9 mouse cellular contexts compared by ENCODE assay signal in the genomic region with DNA sequence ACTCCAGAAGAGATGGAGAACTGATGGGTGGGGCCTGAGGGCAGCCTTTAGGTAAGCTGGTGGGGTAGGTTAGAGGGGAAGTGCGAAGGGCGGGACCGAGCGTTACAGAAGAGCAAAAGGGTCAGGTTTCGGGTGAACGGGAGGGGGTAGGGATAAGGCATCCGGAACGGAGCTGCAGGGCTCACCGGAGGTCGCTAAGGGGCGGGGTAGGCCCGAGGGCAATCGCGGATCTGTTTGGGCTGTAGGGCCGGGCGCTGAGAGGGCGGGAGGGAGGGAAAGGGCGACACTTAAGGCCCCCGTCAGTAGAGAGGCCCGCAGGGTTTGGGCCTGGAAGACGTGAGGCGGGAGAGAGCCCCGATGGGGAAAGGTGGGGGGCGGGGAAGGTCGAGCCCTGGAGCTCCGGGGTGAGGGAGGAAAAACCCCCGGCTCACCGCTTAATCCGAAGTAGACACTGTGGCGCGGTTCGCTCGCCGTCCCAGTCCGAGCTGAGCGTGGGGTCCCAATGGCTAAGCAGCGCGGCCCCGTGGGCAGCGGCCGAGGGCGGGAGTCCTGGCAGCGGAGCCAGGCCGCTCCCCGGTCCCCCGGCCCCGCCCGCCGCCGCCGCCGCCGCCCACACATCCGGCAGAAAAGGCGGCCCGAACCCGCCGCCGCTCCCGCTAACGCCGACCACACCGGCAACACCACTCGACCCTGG. TPM values are rescaled to one million over a fixed set of nuclear protein-coding genes. Genes with fewer than 3 reads are reported as not detected.
A peak's percentile ranks its signal among the peaks of the same experiment; 100 is the strongest.
DNase-seq lines count a peak whose midpoint lies in the region; ATAC-seq lines count a peak whose summit lies in the region.
"Had no signal": no experiment of that assay in that cellular context is flagged by ENCODE, and none has a peak within 500 bp of the region (broad histone marks: within the 10 kb centered on the region; RNA-seq: fewer than 3 reads in every experiment).

No protein-coding gene starts in this region.

- peak overlapping the region; percentile 91 for H3K9ac ChIP-seq in liver, embryonic 15.5 days

- H3K4me2 ChIP-seq in liver, embryonic 15.5 days, result peak overlapping the region; percentile 82

- peak overlapping the region; percentile 92 for H3K4me3 ChIP-seq in liver, embryonic 15.5 days (replicated peaks)

- peak; percentile 23 to 49; a peak in 1 of 4 replicates for ATAC-seq in hematopoietic stem cell, adult 5-6 weeks (replicated peaks in 1 of 2; ENCODE audit: insufficient read depth in 1 of 2, low FRiP score in 2 of 2, low TSS enrichment in 1 of 2, low read depth in 1 of 2, poor library complexity in 2 of 2, severe bottlenecking in 2 of 2)
- ATAC-seq in liver, embryonic 15.5 days (ENCODE audit: insufficient read depth), result peak; percentile 81

- no peaks in the 10 kb centered on the region for H3K27me3 ChIP-seq in liver, embryonic 15.5 days

- DNase-seq in left cerebral cortex, postnatal 4 days, result peak; percentile 37
- DNase-seq in left cerebral cortex, adult 11 months (ENCODE audit: low spot score), result no peak
- peak; percentile 66 for DNase-seq in embryo, embryonic 10.5 days (ENCODE audit: low spot score)
- DNase-seq in neural tube, embryonic 10.5 days (ENCODE audit: extremely low spot score, low spot score), result peak; percentile 59
- peak; percentile 73 for DNase-seq in thymus, postnatal 4 days
- DNase-seq in frontal cortex, adult 2 months (ENCODE audit: extremely low spot score in 1 of 2, low spot score in 1 of 2), result no peak

- intact Hi-C loops in left cerebral cortex, postnatal 4 days (cut with DNase I), result no loop called here

- H3K27ac ChIP-seq in liver, embryonic 15.5 days (replicated peaks), result peak overlapping the region; percentile 86

- H3K9me3 ChIP-seq in liver, embryonic 15.5 days (replicated peaks), result no peaks in the 10 kb centered on the region

- WGBS in liver, embryonic 15.5 days (ENCODE audit: insufficient replicate concordance), result under 1% methylated on average over 58 of the region's 64 CpGs

- H3K36me3 ChIP-seq in liver, embryonic 15.5 days (replicated peaks), result peaks cover 29% of the 10 kb centered on the region

- H3K4me1 ChIP-seq in liver, embryonic 15.5 days (replicated peaks), result peaks cover 36% of the 10 kb centered on the region

RNA-seq across cellular contexts. Expression of a gene that starts 0.5 kb away (rescaled TPM):
- 10 to 100 TPM; 68.1 to 72.8 TPM for total RNA-seq in left cerebral cortex, postnatal 4 days (2021)
- 19.2 and 19.9 TPM in 2 replicates for total RNA-seq in hematopoietic stem cell, adult 5-6 weeks (2017)
- 14.4 and 16.5 TPM in 2 replicates for polyA plus RNA-seq in liver, embryonic 15.5 days (2015; fragmentation: Nextera tagmentation; extraction: Ambion mirVana)
- 45.3 and 50.3 TPM in 2 replicates for polyA plus RNA-seq in frontal cortex, adult 2 months (2012; rRNA removed)

RNA-seq across cellular contexts. Expression of a gene that starts 10.8 kb away (rescaled TPM):
- 100 to 1,000 TPM; 349 to 390 TPM for total RNA-seq in left cerebral cortex, postnatal 4 days (2021)
- total RNA-seq in hematopoietic stem cell, adult 5-6 weeks (2017), result 23.8 and 56.9 TPM in 2 replicates
- polyA plus RNA-seq in liver, embryonic 15.5 days (2015; fragmentation: Nextera tagmentation; extraction: Ambion mirVana), result 466 and 500 TPM in 2 replicates
- polyA plus RNA-seq in frontal cortex, adult 2 months (2012; rRNA removed), result 410 and 500 TPM in 2 replicates

RNA-seq across cellular contexts. Expression of a gene that starts 30.0 kb away (rescaled TPM):
- 10 to 100 TPM; 88.0 to 94.0 TPM for total RNA-seq in left cerebral cortex, postnatal 4 days (2021)
- total RNA-seq in hematopoietic stem cell, adult 5-6 weeks (2017), result 38.0 and 41.3 TPM in 2 replicates
- 61.1 and 64.2 TPM in 2 replicates for polyA plus RNA-seq in liver, embryonic 15.5 days (2015; fragmentation: Nextera tagmentation; extraction: Ambion mirVana)
- 84.2 and 87.0 TPM in 2 replicates for polyA plus RNA-seq in frontal cortex, adult 2 months (2012; rRNA removed)

RNA-seq across cellular contexts. Expression of a gene that starts 40.3 kb away (rescaled TPM):
- total RNA-seq in left cerebral cortex, postnatal 4 days (2021), result not detected
- total RNA-seq in hematopoietic stem cell, adult 5-6 weeks (2017), result not detected in 2 replicates
- polyA plus RNA-seq in liver, embryonic 15.5 days (2015; fragmentation: Nextera tagmentation; extraction: Ambion mirVana), result not detected in 2 replicates
- not detected in 2 replicates for polyA plus RNA-seq in frontal cortex, adult 2 months (2012; rRNA removed)
- total RNA-seq: heart, adult 18-20 months had no signal

RNA-seq across cellular contexts. Expression of a gene that starts 47.1 kb away (rescaled TPM):
- total RNA-seq in left cerebral cortex, postnatal 4 days (2021), result not detected
- not detected in 2 replicates for total RNA-seq in hematopoietic stem cell, adult 5-6 weeks (2017)
- polyA plus RNA-seq in liver, embryonic 15.5 days (2015; fragmentation: Nextera tagmentation; extraction: Ambion mirVana), result not detected in 2 replicates
- not detected in 2 replicates for polyA plus RNA-seq in frontal cortex, adult 2 months (2012; rRNA removed)
- total RNA-seq: heart, adult 18-20 months had no signal

Comparison
In these comparisons a context has a peak if more than half of its experiments do, and no peak if none do; other contexts are left out.
1. DNase-seq: peak in left cerebral cortex, postnatal 4 days (single experiment), embryo, embryonic 10.5 days (single experiment), neural tube, embryonic 10.5 days (single experiment) and thymus, postnatal 4 days (single experiment); none in left cerebral cortex, adult 11 months (single experiment) and frontal cortex, adult 2 months (0 of 2).